Mouse (Mus musculus) embryo, embryonic 11.5 days (tissue): Measurements from ENCODE around the gene Srbd1.

Source experiments
- DNase-seq: peaks from one replicate; pipeline ENCODE4 v3.0.0-alpha.2; 2012; ENCODE audit warnings: low read depth, low spot score

The Srbd1 gene

DNA sequence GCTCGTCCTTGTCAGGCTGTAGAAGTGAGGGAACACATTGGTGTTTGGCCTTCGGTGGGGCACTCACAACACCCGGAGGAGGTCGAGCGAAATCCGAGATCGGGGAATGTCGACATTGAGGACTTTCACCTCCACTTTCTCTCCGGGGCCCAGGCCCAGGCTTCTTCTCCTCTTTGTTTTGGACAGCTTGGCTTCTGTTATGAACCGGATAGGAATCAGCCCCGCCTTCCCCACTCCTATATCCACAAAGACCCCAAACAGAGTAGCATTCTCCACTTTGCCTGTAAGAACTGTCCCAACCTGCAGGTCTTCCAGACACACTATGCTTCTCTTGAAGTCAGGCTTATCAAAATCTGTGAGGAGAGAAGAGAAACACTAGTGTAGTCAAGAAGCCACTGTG is 159.8 kb downstream of the Srbd1 start:
- DNase-seq, result no peak

DNA sequence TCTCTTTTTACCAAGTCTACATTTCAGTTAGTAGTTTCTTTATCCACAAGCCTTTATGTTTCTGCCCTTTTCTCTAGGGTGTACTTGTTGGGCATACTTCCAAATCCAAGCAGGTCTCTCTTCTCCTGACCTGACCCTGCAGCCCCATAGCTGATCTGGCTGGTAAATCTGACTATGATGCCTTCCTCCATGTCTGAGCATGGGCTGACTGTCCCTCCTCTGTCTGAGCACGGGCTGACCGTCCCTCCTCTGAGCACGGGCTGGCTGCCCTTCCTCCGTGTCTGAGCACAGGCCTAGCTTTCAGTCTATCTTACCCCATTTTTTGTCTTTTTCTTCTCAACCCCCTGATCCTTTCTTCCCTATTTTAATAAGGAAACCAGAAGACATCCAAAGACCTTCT is 162.7 kb downstream of the Srbd1 start:
- no peak for DNase-seq

DNA sequence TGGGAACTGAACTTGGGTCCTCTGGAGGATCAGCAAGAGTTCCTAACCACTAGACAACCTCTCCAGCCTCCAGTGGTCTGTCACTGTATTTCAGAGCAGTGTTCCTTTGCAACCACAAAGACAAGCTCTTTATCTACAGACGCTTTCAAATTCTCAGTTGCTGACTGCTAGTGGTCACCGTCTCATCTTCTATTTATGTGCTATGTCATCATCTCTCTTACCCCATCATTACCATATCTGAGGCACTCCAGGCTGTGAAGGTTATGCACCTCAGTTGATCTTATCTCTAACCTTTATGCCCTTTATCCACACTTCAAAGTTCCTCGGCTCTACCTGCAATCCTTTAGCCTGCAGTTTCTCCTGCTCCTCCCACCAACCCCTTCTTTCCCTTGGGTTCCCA is 163.1 kb downstream of the Srbd1 start:
- DNase-seq, result no peak

DNA sequence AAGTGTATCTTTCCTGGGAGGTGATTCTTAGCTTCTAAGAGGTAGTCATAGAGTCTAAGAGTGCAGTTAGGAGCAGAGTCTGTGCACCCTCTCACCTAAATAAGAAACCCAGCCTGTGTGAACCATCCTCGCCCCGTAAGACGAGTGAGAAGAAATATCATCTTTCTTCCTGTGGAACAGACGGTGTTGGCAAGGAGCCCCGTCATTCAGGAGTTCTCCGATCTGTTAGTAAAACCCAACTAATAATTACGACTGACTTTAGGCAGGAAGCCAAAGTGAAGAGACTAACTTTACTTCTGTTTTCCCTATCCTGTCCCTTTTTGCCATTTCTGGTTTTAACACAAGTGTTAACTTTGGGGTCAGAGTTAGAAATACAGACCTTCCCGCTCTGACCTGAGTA is 166.1 kb downstream of the Srbd1 start:
- no peak for DNase-seq

DNA sequence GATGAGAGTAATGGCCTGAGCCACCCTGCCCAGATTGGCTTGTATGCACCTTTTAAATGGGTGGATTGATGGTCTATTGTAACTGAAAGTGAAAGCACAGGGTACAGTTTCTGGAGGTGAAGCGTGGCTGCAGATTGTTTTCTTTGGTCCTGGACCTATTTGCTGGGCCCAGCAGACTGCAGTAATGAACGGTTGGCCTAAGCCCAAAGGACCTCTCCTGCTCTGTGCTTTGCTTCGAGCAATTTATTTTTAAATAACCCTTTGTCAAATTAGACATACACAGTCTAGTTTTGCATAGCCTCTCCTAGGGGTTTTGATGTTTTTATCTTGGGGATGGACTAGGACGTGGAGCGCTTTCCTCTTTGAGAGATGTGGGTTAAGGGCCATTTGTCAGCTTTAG is 169.9 kb downstream of the Srbd1 start:
- DNase-seq, result no peak

DNA sequence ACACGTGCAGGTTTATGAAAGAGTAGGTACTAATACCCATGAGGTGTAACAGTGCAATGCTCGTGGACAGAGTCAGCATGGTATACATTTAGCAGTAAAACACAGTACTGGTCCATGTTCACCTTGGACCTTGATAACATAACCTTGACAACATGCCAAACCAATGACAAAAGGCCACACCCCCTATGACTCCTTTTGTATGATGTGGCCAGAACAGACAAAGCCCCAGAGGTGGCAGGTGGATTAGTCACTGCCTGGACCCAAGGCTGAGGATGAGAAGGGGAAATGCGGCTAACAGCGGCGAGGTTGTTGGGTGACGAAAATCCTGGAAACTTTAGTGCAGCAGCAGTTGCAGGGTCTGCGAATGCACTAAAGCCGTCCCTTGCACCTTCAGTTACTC is 170.4 kb downstream of the Srbd1 start:
- no peak for DNase-seq

DNA sequence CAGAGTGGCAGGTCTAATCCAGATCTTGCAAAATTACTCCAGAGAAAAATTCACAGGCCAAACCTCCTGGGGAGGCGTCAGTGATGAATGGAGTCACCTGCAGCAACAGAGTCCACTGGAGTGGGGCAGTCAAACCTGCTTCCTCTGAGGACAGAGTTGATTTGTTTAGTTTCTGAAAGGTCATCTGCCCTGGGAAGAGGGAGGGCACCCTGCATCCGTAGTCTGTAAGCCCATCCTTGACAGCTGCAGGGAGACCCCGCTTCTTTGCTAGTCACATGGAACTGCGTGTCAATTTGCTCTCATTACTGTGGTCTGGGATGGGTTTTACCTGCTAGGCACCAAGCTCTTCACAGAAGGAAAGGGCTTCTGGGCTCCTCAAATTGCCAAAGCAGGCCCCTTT is 173.9 kb downstream of the Srbd1 start:
- DNase-seq, result no peak

DNA sequence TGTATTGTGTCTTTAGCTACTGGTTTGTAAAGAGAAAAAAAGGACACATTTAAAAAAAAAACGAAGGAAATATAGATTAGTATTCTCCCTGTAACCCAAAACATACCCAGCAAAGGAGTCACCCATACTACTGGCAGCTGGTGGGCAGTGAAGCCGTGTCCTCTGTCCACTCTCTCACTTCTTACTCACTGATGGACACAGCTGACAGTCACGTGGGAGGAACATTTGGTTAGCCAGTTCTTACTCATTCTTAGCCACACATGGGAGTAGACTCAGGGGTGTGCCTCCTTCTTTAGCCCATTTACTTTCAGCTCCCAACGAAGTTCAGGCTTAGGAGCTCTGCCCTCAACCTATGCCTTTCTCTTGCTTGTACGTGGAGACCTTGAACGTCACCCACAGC is 183.3 kb downstream of the Srbd1 start:
- DNase-seq, result no peak

DNA sequence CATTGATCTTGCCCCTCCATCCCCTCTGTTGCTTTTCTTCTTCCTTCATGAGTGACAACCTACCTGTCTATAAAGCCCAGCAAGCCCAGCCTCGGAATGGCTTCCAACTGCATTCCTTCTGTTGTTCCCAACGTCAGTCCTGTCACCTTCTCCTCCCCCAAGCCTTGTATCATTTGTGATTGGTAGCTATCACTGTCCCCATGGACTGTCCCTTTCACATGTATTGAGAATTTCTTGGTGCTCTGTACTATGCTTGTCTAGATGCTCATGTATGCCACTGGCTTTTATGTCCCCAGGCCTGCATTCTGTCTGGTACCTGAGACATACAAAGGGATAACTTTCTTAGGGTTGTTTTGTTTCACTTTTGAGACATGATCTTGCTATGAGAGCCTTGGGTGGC is 193.2 kb downstream of the Srbd1 start:
- no peak for DNase-seq

DNA sequence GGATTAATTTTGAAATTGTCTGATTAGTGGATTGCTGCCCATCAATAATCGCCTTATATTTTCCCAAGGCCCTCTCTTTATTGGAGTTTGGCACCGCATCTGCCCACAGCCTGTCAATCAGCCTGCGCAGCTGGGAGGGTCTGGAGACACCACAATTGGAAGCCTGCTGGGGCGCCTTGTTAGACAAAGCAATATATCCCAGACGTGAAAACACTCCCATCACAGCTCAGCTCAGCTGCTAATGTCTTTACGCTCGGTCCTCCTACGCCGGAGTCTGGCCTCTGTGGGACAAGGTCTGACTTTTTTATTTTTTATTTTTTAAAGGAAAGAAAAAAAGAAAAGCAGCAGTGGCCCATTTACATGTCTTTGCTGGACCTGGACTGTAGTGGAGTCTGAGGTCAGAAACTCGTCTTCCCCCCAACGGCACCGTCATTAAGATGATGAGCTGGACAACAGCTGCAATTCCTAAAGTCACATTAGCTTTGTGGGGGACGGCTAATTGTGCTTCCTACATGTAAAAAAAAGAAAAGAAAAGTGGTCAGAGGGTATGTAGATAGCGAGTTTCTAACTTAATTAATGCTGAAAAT is 195.0 kb downstream of the Srbd1 start:
- DNase-seq, result no peak

DNA sequence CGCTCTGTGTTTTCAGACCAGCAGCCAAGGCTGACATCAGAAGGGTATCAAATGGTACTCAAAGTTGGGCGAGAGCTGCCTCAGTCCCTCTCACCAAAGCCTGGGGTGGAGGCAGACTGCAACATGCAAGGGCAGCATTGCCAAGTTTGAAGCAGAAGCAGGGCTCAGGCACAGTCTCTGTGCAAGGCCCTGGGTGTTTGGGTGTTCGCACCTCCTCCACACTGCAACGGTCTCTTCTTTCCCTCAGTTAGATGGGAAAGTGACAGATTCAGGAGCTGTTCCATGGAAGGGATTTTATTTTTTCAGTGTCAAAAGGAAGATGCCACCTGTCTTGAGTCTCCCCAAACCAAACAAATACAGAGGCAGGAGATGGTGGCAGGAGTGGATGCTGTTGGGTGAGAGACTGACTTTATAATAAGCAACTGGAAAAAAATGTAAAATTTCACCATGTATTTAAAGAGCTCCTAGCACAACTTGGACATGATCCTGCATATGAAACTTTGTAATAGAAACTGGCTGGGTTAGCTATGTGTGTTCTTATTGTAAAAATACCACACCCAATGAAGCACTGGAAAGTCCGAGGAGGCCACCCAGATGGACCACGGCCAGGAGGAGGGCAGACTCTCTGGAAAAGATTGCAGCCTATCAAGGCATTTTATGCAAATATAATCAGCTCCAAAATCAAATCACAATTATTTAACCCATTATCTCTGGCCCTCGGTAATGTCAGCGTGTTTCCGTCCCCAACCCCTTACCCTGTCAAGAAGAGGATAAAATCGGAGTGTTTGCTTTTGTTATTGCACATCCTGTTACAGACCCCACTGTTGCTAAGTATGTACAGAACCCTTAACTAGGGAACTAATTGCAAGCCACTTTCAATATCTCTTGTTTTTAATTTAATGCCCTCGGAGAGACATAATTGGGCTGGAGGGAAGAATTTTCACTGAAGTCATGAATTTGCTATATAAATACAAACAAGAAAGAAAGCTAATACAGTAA is 195.8 kb downstream of the Srbd1 start:
- DNase-seq, result no peak

DNA sequence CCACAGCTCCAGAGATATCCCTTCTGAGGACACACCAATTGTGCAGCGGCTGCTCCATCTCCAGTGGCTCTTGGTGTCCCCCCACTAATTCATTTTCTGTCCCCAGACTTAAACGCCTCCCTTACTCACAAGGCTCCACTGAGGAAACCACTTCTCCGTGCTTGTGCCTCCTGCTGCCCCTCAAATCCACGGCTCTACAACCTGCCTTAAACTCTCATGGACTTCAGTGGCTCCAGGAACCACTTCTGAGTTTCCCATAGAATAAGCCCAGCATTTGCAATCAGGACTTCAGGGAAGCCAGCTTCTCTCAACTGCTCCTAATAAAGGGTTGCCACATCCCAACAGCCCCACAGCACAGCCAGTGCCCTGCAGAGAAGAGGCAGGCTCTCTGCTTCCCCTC is 200.2 kb downstream of the Srbd1 start:
- no peak for DNase-seq

DNA sequence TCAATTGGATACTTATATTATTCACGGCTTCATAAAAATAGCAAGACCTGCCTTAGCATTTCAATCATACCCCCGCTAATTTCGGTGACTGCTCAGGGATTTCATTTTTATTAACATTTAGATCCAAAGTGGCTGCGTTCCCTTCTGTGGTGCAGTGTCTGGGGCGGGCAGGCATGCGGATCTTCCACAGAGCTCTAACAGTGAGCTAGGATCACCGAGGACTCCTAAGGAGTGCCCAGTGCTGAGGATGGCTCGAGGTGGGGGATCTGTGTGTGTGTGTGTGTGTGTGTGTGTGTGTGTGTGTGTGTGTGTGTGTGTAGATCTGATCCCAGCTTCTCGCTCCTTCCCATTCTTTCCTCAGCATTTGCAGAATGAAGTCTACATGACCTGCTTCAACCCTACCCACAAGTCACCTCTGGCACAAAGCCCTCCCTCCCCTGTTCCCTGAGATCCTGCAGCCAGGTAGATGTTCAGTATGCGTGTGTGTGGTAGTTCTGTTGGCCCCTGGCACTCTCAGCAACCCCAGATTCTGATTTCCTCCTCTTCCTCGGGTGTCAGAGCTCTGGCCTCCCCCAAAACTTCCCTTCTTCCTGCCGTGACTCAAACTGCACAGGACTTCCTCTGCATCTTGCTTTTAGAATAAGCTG is 200.9 kb downstream of the Srbd1 start:
- DNase-seq, result no peak

DNA sequence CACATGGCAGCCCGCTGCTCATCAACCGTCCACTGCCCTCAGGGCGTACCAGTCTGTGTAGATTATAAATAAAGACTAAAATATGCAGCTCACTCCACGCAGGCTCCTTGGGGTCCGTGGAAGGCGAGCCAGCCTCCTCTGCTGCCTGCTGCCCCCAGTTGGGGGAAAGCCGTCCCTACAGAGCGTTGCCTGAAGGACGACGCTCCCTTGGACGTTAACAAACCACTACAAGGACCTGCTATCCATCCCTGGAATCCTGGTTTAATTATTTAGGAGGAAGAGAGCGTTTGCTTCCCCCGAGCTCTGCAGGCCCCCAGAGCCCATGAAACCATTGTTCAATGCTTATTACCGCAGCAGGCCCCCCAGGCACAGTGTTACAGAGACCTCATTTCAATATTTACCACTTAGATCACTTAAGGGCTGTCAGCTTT is 201.4 kb downstream of the Srbd1 start:
- DNase-seq, result no peak

DNA sequence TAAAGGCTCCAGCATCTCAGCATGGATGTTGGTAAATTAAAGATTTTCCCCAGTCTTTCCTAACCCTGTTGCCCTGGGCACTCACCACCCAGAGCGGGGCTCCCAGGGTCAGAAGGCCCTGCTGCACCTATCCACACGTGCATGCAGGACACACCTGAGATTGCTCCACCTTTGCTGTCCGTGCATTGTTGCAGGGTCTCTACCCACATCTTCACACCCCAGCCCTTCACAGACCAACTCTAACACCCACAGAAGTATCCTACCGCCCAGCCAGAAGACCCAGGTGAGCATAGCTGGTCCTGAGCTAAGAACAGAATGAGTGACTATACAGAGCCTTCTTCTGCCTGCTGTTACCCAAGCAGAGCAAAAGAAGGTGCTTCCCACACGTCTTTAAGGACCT is 201.9 kb downstream of the Srbd1 start:
- no peak for DNase-seq

DNA sequence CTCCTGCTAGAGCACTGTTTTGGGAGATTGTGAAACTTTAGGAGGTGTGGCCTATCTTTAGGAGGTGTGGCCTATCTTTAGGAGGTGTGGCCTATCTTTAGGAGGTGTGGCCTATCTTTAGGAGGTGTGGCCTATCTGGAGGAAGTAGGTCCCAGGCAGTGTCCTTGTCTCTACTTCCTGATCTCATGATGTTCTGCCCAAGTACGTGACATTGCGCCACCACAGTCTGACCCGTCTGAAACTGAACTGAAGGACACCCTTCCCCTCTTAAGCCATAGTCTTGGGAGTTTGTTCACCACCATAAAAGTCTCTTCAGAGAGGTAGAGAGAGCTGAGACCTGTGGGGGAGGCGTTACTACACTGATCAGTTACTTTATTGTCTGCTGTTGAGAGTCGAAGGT is 202.9 kb downstream of the Srbd1 start:
- DNase-seq, result no peak

DNA sequence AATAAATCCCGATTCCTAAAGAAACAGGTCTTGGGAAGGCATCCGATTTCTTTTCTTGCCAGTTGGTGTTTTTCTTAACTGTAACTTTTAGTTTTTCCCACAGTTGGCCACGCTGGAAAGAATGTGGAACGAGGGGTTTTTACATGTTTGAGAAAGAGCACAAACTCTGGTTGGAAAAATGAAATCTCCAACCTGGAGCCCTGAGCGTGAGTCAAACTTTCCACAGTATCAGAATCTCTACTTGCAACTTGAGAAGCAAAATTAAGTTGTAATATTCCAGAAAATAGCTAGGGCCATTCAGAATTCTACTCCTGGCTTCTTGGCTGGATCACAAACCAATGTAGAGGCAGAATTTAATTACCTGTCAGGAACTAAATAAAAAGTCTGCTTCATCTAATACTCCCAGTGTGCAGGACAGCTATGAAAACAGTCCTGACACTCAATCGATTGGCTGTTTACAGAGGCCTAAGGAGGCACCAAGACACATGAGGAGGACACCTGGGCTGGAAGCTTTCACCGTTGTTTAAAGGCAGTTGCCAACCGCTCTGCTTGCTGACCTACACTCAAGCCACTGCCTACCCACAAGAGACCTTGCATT is 203.7 kb downstream of the Srbd1 start:
- no peak for DNase-seq

DNA sequence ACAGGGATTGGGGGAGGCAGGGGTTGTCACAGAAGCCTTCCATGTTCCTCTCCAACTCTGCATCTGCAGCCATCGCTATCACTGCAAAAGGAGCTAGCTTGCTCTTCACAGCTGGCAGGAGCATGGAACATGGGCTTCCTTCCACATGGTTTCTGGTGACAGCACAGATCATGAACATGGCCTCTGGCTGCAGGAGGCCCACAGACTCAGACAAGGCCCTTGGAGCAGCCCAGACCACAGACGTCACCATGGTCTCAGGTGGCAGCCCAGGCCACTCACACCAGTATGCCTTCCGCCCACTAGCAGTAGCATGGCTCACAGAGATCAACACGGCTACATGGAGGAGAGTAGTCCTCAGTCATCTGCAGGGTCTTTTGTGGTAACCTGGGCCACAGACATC is 207.8 kb downstream of the Srbd1 start:
- DNase-seq, result no peak

DNA sequence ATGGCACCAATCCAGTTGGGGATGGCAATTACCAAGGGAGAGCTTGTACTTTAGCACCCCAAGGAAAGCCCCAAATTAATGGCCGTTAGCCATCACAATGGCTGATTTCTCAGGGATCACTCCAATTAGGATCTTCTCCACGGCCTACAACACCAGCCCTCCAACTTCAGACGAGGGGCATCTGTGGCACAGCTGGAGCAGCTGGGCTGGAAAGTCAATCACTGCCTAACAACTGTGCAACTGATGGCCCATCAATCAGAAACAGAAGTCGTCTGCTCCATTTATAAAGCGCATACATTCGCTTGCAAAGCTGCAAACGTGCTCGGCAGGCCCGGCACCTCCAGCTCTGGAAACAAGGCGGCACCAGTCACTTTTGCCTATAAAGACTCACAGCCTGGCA is 209.7 kb downstream of the Srbd1 start:
- DNase-seq, result no peak
